In genomic region chr4:105160470-105160869, GRCm38 (mm10) we compare ENCODE assay signal across 10 mouse cellular contexts. TPM values are rescaled to one million over a fixed set of nuclear protein-coding genes. Genes with fewer than 3 reads are reported as not detected.
A peak's percentile ranks its signal among the peaks of the same experiment; 100 is the strongest.
DNase-seq lines count a peak whose midpoint lies in the region; ATAC-seq and TF ChIP-seq lines count a peak whose summit lies in the region.
"Had no signal": no experiment of that assay in that cellular context is flagged by ENCODE, and none has a peak within 500 bp of the region (broad histone marks: within the 10 kb centered on the region; RNA-seq: fewer than 3 reads in every experiment).

No protein-coding gene starts in this region.

- no peak overlapping the region for H3K9ac ChIP-seq in heart, embryonic 16.5 days (ENCODE audit: low read length)
- H3K9ac ChIP-seq in forebrain, embryonic 14.5 days (ENCODE audit: low read length), result peak overlapping the region; percentile 52
- H3K9ac ChIP-seq in limb, embryonic 14.5 days (ENCODE audit: low read depth, low read length, severe bottlenecking), result no peak overlapping the region; the same call in 1 of the 2 replicates

- WGBS in heart, embryonic 16.5 days, result 87% methylated on average over 6 of the region's 6 CpGs
- 79% methylated on average over 6 of the region's 6 CpGs for WGBS in heart, embryonic 10.5 days
- 36% methylated on average over 6 of the region's 6 CpGs for WGBS in forebrain, embryonic 14.5 days
- 54% methylated on average over 6 of the region's 6 CpGs for WGBS in limb, embryonic 14.5 days

- peak overlapping the region; percentile 1 for H3K4me2 ChIP-seq in heart, embryonic 16.5 days (ENCODE audit: low read depth, low read length)
- H3K4me2 ChIP-seq in forebrain, embryonic 14.5 days (ENCODE audit: low read length), result peak overlapping the region; percentile 67
- peak overlapping the region; percentile 68 for H3K4me2 ChIP-seq in limb, embryonic 14.5 days (replicated peaks; ENCODE audit: low read depth, low read length, severe bottlenecking)

- H3K4me1 ChIP-seq in heart, embryonic 16.5 days (ENCODE audit: control insufficient read depth, insufficient read depth, low read length), result peaks cover 11% of the 10 kb centered on the region; the same call in 1 of the 2 replicates
- H3K4me1 ChIP-seq in heart, embryonic 10.5 days, result peaks cover 18% of the 10 kb centered on the region
- peaks cover 23% of the 10 kb centered on the region for H3K4me1 ChIP-seq in brown adipose tissue, adult 24 weeks (ENCODE audit: control insufficient read depth, insufficient read depth, insufficient read length, low read length)
- H3K4me1 ChIP-seq in forebrain, embryonic 14.5 days (ENCODE audit: control insufficient read depth, insufficient read depth, low read length), result peaks cover 6% of the 10 kb centered on the region; the same call in 1 of the 2 replicates
- peaks cover 37% of the 10 kb centered on the region for H3K4me1 ChIP-seq in limb, embryonic 14.5 days (ENCODE audit: control insufficient read depth, insufficient read depth, low read length)

- H3K27me3 ChIP-seq in heart, embryonic 16.5 days (ENCODE audit: control insufficient read depth, insufficient read depth, low read length), result no peaks in the 10 kb centered on the region
- peaks cover 3% of the 10 kb centered on the region; the same call in 1 of the 2 replicates for H3K27me3 ChIP-seq in heart, embryonic 10.5 days (ENCODE audit: insufficient read depth, poor library complexity, severe bottlenecking)
- no peaks in the 10 kb centered on the region for H3K27me3 ChIP-seq in forebrain, embryonic 14.5 days (replicated peaks; ENCODE audit: control insufficient read depth, insufficient read depth, low read length)
- H3K27me3 ChIP-seq in limb, embryonic 14.5 days (ENCODE audit: control insufficient read depth, insufficient read depth, low read length), result no peaks in the 10 kb centered on the region

- H3K4me3 ChIP-seq in heart, embryonic 16.5 days (ENCODE audit: low read length), result no peak overlapping the region
- H3K4me3 ChIP-seq in heart, embryonic 10.5 days, result no peak overlapping the region
- peak overlapping the region; percentile 48 for H3K4me3 ChIP-seq in brown adipose tissue, adult 24 weeks (ENCODE audit: insufficient read depth, low read depth, low read length)
- peak overlapping the region; percentile 88 for H3K4me3 ChIP-seq in forebrain, embryonic 14.5 days (ENCODE audit: low read depth, low read length)
- H3K4me3 ChIP-seq in limb, embryonic 14.5 days (replicated peaks; ENCODE audit: low read length), result peak overlapping the region; percentile 91

- peaks cover 10% of the 10 kb centered on the region for H3K36me3 ChIP-seq in heart, embryonic 16.5 days (ENCODE audit: control insufficient read depth, insufficient read depth)
- H3K36me3 ChIP-seq in heart, embryonic 10.5 days, result 0 out of 2 replicates have a peak, but pooled peaks cover 13% of the 10 kb centered on the region
- peaks cover 12% of the 10 kb centered on the region; the same call in 1 of the 2 replicates for H3K36me3 ChIP-seq in forebrain, embryonic 14.5 days (ENCODE audit: control insufficient read depth, insufficient read depth, low read length)
- peaks cover 25% of the 10 kb centered on the region for H3K36me3 ChIP-seq in limb, embryonic 14.5 days (ENCODE audit: control insufficient read depth, insufficient read depth, low read length)

- intact Hi-C loops in gastrocnemius, postnatal 36 days (cut with DNase I), result no loop called here

- no peaks in the 10 kb centered on the region for H3K9me3 ChIP-seq in heart, embryonic 16.5 days (replicated peaks; ENCODE audit: control insufficient read depth, low read length)
- H3K9me3 ChIP-seq in heart, embryonic 10.5 days, result no peaks in the 10 kb centered on the region
- no peaks in the 10 kb centered on the region for H3K9me3 ChIP-seq in forebrain, embryonic 14.5 days (replicated peaks; ENCODE audit: control insufficient read depth, low read length)
- no peaks in the 10 kb centered on the region for H3K9me3 ChIP-seq in limb, embryonic 14.5 days (ENCODE audit: control insufficient read depth, low read length)

- H3K27ac ChIP-seq in heart, embryonic 16.5 days (ENCODE audit: low read length), result no peak overlapping the region
- H3K27ac ChIP-seq in heart, embryonic 10.5 days, result no peak overlapping the region
- no peak overlapping the region for H3K27ac ChIP-seq in brown adipose tissue, adult 24 weeks (replicated peaks; ENCODE audit: low read depth, low read length)
- no peak overlapping the region for H3K27ac ChIP-seq in forebrain, embryonic 14.5 days (ENCODE audit: low read depth, low read length)
- H3K27ac ChIP-seq in limb, embryonic 14.5 days (replicated peaks; ENCODE audit: low read depth, low read length), result no peak overlapping the region
- H3K27ac ChIP-seq: macrophage had no signal

- DNase-seq in heart, embryonic 10.5 days (ENCODE audit: low spot score), result no peak
- DNase-seq in forebrain, embryonic 14.5 days (ENCODE audit: low spot score), result no peak
- no peak for DNase-seq in limb, embryonic 14.5 days (ENCODE audit: low spot score)
- DNase-seq in embryo, embryonic 9.5 days (ENCODE audit: extremely low spot score), result no peak
- no peak for DNase-seq in gastrocnemius, postnatal 36 days
- DNase-seq in thymus, postnatal 0 days (ENCODE audit: low spot score), result no peak
- DNase-seq: kidney, postnatal 10 days had no signal

- TF ChIP-seq POLR2A in limb, embryonic 14.5 days (IDR thresholded peaks at IDR 0.05; ENCODE audit: borderline replicate concordance, extremely low read depth, insufficient read depth, insufficient read length), result no peak

- ATAC-seq in heart, embryonic 16.5 days (replicated peaks; ENCODE audit: extremely low read depth, insufficient read depth, low FRiP score), result no peak
- no peak for ATAC-seq in forebrain, embryonic 14.5 days
- no peak for ATAC-seq in limb, embryonic 14.5 days (ENCODE audit: low FRiP score, low read depth)

RNA-seq across cellular contexts. Expression of gene Plpp3, which starts 3.3 kb away (rescaled TPM):
- 37.0 and 40.8 TPM in 2 replicates for polyA plus RNA-seq in heart, embryonic 16.5 days (2015; fragmentation: Nextera tagmentation; extraction: Ambion mirVana)
- 22.9 and 38.5 TPM in 2 replicates for polyA plus RNA-seq in heart, embryonic 10.5 days (2016; fragmentation: Nextera tagmentation; extraction: Ambion mirVana)
- polyA plus RNA-seq in brown adipose tissue, adult 24 weeks (2012; ENCODE audit: insufficient read depth, insufficient read length, missing spikeins), result 38.6 and 44.2 TPM in 2 replicates
- 48.6 and 50.8 TPM in 2 replicates for polyA plus RNA-seq in forebrain, embryonic 14.5 days (2014; fragmentation: Nextera tagmentation; extraction: Ambion mirVana)
- polyA plus RNA-seq in limb, embryonic 14.5 days (2012; rRNA removed), result 112 and 124 TPM in 2 replicates
- polyA plus RNA-seq in limb, embryonic 14.5 days (2014; fragmentation: Nextera tagmentation; extraction: Ambion mirVana), result 117 and 130 TPM in 2 replicates
- 10 to 100 TPM; 43.9 to 45.4 TPM for total RNA-seq in gastrocnemius, postnatal 36 days (2021)
- 22.5 and 22.7 TPM in 2 replicates for polyA plus RNA-seq in thymus, postnatal 0 days (2015; fragmentation: Nextera tagmentation; extraction: Ambion mirVana)

RNA-seq across cellular contexts. Expression of gene Prkaa2, which starts 50.8 kb away (rescaled TPM):
- polyA plus RNA-seq in heart, embryonic 16.5 days (2015; fragmentation: Nextera tagmentation; extraction: Ambion mirVana), result 45.3 and 49.7 TPM in 2 replicates
- 21.2 and 40.2 TPM in 2 replicates for polyA plus RNA-seq in heart, embryonic 10.5 days (2016; fragmentation: Nextera tagmentation; extraction: Ambion mirVana)
- 10.3 and 11.7 TPM in 2 replicates for polyA plus RNA-seq in brown adipose tissue, adult 24 weeks (2012; ENCODE audit: insufficient read depth, insufficient read length, missing spikeins)
- polyA plus RNA-seq in forebrain, embryonic 14.5 days (2014; fragmentation: Nextera tagmentation; extraction: Ambion mirVana), result 9.8 and 12.8 TPM in 2 replicates
- polyA plus RNA-seq in limb, embryonic 14.5 days (2012; rRNA removed), result 1.1 and 1.2 TPM in 2 replicates
- polyA plus RNA-seq in limb, embryonic 14.5 days (2014; fragmentation: Nextera tagmentation; extraction: Ambion mirVana), result 1.2 and 1.7 TPM in 2 replicates
- total RNA-seq in gastrocnemius, postnatal 36 days (2021), result 100 to 1,000 TPM; 127 to 129 TPM
- polyA plus RNA-seq in thymus, postnatal 0 days (2015; fragmentation: Nextera tagmentation; extraction: Ambion mirVana), result 0.77 and 0.94 TPM in 2 replicates

Comparison
In these comparisons a context has a peak if more than half of its experiments do, and no peak if none do; other contexts are left out.
1. H3K4me2 ChIP-seq: peak in every context shown above with its lines; median percentile 68 in limb, embryonic 14.5 days; 67 in forebrain, embryonic 14.5 days; 1 in heart, embryonic 16.5 days.
2. H3K4me3 ChIP-seq: peak in brown adipose tissue, adult 24 weeks (single experiment), forebrain, embryonic 14.5 days (single experiment) and limb, embryonic 14.5 days (single experiment); none in heart, embryonic 16.5 days (single experiment) and heart, embryonic 10.5 days (single experiment).